Mouse (Mus musculus): ENCODE data around the gene Usp2.

GRCm38 (mm10) chr9:44144718-44145060, 77.9 kb downstream of the Usp2 start:
- TF ChIP-seq FLI1 (IDR thresholded peaks at IDR 0.05; ENCODE audit: low read length) = no peak
- no peak for TF ChIP-seq GATA1 (IDR thresholded peaks at IDR 0.05; ENCODE audit: borderline replicate concordance, low read length)
